ENCODE assay signal across 16 mouse cellular contexts in genomic region chr1:93159566-93160500, GRCm38 (mm10). TPM values are rescaled to one million over a fixed set of nuclear protein-coding genes. Genes with fewer than 3 reads are reported as not detected.
DNase-seq lines count a peak whose midpoint lies in the region; ATAC-seq lines count a peak whose summit lies in the region.
"Had no signal": no experiment of that assay in that cellular context is flagged by ENCODE, and none has a peak within 500 bp of the region (broad histone marks: within the 10 kb centered on the region; RNA-seq: fewer than 3 reads in every experiment).

No protein-coding gene starts in this region.

- peak overlapping the region; percentile 49 for H3K4me3 ChIP-seq in intestine, embryonic 16.5 days (ENCODE audit: low read length)
- H3K4me3 ChIP-seq in lung, embryonic 15.5 days = peak overlapping the region; percentile 29
- H3K4me3 ChIP-seq: midbrain, embryonic 12.5 days had no signal

- no peaks in the 10 kb centered on the region for H3K27me3 ChIP-seq in intestine, embryonic 16.5 days (replicated peaks; ENCODE audit: control insufficient read depth, insufficient read depth, low read length)
- no peaks in the 10 kb centered on the region for H3K27me3 ChIP-seq in lung, embryonic 15.5 days
- H3K27me3 ChIP-seq: midbrain, embryonic 12.5 days had no signal

- H3K27ac ChIP-seq in intestine, embryonic 16.5 days (ENCODE audit: low read length) = peak overlapping the region; percentile 81
- H3K27ac ChIP-seq in lung, embryonic 15.5 days = peak overlapping the region; percentile 90
- H3K27ac ChIP-seq: midbrain, embryonic 12.5 days had no signal

- peak; percentile 25 for DNase-seq in adrenal gland, adult 2 months
- DNase-seq in adrenal gland, adult 8-10 months = no peak
- peak; percentile 25 for DNase-seq in R1 (ENCODE audit: low read depth, low spot score)
- no peak for DNase-seq in spleen, postnatal 14 days (ENCODE audit: low spot score in 2 of 2)
- no peak for DNase-seq in frontal cortex, postnatal 36 days (ENCODE audit: low spot score in 2 of 2)
- DNase-seq in B cell, adult 2 months = no peak
- DNase-seq: gastrocnemius, postnatal 14 days; heart, postnatal 10 days; thymus, postnatal 14 days had no signal

- no peaks in the 10 kb centered on the region for H3K36me3 ChIP-seq in intestine, embryonic 16.5 days (ENCODE audit: control insufficient read depth, insufficient read depth, low read length)
- no peaks in the 10 kb centered on the region for H3K36me3 ChIP-seq in lung, embryonic 15.5 days
- H3K36me3 ChIP-seq: G1E; midbrain, embryonic 12.5 days had no signal

- H3K9ac ChIP-seq in intestine, embryonic 16.5 days (ENCODE audit: low read depth, low read length) = peak overlapping the region; percentile 60
- H3K9ac ChIP-seq in lung, embryonic 15.5 days = no peak overlapping the region
- H3K9ac ChIP-seq: midbrain, embryonic 12.5 days had no signal

- WGBS in intestine, embryonic 16.5 days = 72% methylated on average over 21 of the region's 21 CpGs
- 59% methylated on average over 21 of the region's 21 CpGs for WGBS in lung, embryonic 15.5 days

- peaks cover 20% of the 10 kb centered on the region for H3K4me1 ChIP-seq in intestine, embryonic 16.5 days (ENCODE audit: control insufficient read depth, insufficient read depth, low read length)
- peaks cover 36% of the 10 kb centered on the region for H3K4me1 ChIP-seq in lung, embryonic 15.5 days
- H3K4me1 ChIP-seq: midbrain, embryonic 12.5 days had no signal

- no peaks in the 10 kb centered on the region for H3K9me3 ChIP-seq in intestine, embryonic 16.5 days (ENCODE audit: control insufficient read depth, low read length)
- no peaks in the 10 kb centered on the region for H3K9me3 ChIP-seq in lung, embryonic 15.5 days
- H3K9me3 ChIP-seq: G1E; midbrain, embryonic 12.5 days had no signal

- peak; percentile 49 for ATAC-seq in intestine, embryonic 16.5 days
- peak; percentile 57 for ATAC-seq in lung, embryonic 15.5 days (ENCODE audit: borderline replicate concordance, extremely low read depth, low FRiP score, low TSS enrichment)

- H3K4me2 ChIP-seq in intestine, embryonic 16.5 days (ENCODE audit: low read depth, low read length) = peak overlapping the region; percentile 28
- peak overlapping the region; percentile 42 for H3K4me2 ChIP-seq in lung, embryonic 15.5 days
- H3K4me2 ChIP-seq: midbrain, embryonic 12.5 days had no signal

RNA-seq across cellular contexts. Expression of gene 2310007B03Rik, which starts 0.9 kb away (rescaled TPM):
- not detected for total RNA-seq in adrenal gland, adult 2 months (2021)
- not detected in 2 replicates for polyA plus RNA-seq in adrenal gland, adult 2 months (2012; rRNA removed)
- not detected for total RNA-seq in adrenal gland, adult 8-10 months (2022)
- polyA plus RNA-seq in intestine, embryonic 16.5 days (2015; fragmentation: Nextera tagmentation; extraction: Ambion mirVana) = 16.8 and 20.0 TPM in 2 replicates
- 14.1 and 16.7 TPM in 2 replicates for polyA plus RNA-seq in lung, embryonic 15.5 days (2015; fragmentation: Nextera tagmentation; extraction: Ambion mirVana)
- total RNA-seq: adrenal gland, adult 18-20 months; gastrocnemius, postnatal 14 days; heart, postnatal 10 days had no signal
- polyA plus RNA-seq: G1E had no signal

RNA-seq across cellular contexts. Expression of gene Crocc2, which starts 8.7 kb away (rescaled TPM):
- not detected for total RNA-seq in adrenal gland, adult 2 months (2021)
- polyA plus RNA-seq in adrenal gland, adult 2 months (2012; rRNA removed) = 0.02 TPM in 1 of 2 replicates, not detected in the other
- total RNA-seq in adrenal gland, adult 8-10 months (2022) = under 1 TPM in 2 of 4 experiments, not detected in 2; 0.03 TPM
- 0.05 and 0.07 TPM in 2 replicates for polyA plus RNA-seq in intestine, embryonic 16.5 days (2015; fragmentation: Nextera tagmentation; extraction: Ambion mirVana)
- 3.2 and 3.7 TPM in 2 replicates for polyA plus RNA-seq in lung, embryonic 15.5 days (2015; fragmentation: Nextera tagmentation; extraction: Ambion mirVana)
- total RNA-seq: gastrocnemius, postnatal 14 days; neutrophil, adult 5-6 weeks had no signal
- polyA plus RNA-seq: G1E had no signal

RNA-seq across cellular contexts. Expression of gene Agxt, which starts 24.8 kb away (rescaled TPM):
- under 1 TPM in 1 of 2 experiments, not detected in 1; 0.92 TPM for total RNA-seq in adrenal gland, adult 2 months (2021)
- polyA plus RNA-seq in adrenal gland, adult 2 months (2012; rRNA removed) = 0.44 TPM in 1 of 2 replicates, not detected in the other
- under 1 TPM in 1 of 4 experiments, not detected in 3; 0.26 TPM for total RNA-seq in adrenal gland, adult 8-10 months (2022)
- polyA plus RNA-seq in intestine, embryonic 16.5 days (2015; fragmentation: Nextera tagmentation; extraction: Ambion mirVana) = 0.73 and 1.1 TPM in 2 replicates
- polyA plus RNA-seq in lung, embryonic 15.5 days (2015; fragmentation: Nextera tagmentation; extraction: Ambion mirVana) = not detected in 2 replicates
- total RNA-seq: adrenal gland, adult 18-20 months; G1E; gastrocnemius, postnatal 14 days; heart, postnatal 10 days; neutrophil, adult 5-6 weeks had no signal
- polyA plus RNA-seq: G1E; limb, embryonic 14.5 days; midbrain, embryonic 12.5 days had no signal

RNA-seq across cellular contexts. Expression of gene Kif1a, which starts 58.1 kb away (rescaled TPM):
- total RNA-seq in adrenal gland, adult 2 months (2021) = 10 to 100 TPM; 33.6 to 43.0 TPM
- polyA plus RNA-seq in adrenal gland, adult 2 months (2012; rRNA removed) = 25.7 and 29.0 TPM in 2 replicates
- total RNA-seq in adrenal gland, adult 8-10 months (2022) = 10 to 100 TPM; 55.1 to 76.1 (median 69.1) TPM
- 14.0 and 16.0 TPM in 2 replicates for polyA plus RNA-seq in intestine, embryonic 16.5 days (2015; fragmentation: Nextera tagmentation; extraction: Ambion mirVana)
- 6.5 and 10.8 TPM in 2 replicates for polyA plus RNA-seq in lung, embryonic 15.5 days (2015; fragmentation: Nextera tagmentation; extraction: Ambion mirVana)
- total RNA-seq: neutrophil, adult 5-6 weeks had no signal

Comparison
In these comparisons a context has a peak if more than half of its experiments do, and no peak if none do; other contexts are left out.
1. DNase-seq: peak in adrenal gland, adult 2 months (single experiment) and R1 (single experiment); none in adrenal gland, adult 8-10 months (single experiment), spleen, postnatal 14 days (0 of 2), frontal cortex, postnatal 36 days (0 of 2) and B cell, adult 2 months (0 of 2).
2. RNA of gene 2310007B03Rik, which starts 0.9 kb away (polyA plus RNA-seq): 16.8 to 20.0 TPM in intestine, embryonic 16.5 days and 14.1 to 16.7 TPM in lung, embryonic 15.5 days; not detected in adrenal gland, adult 2 months; every median in the first group is over 10 times any median in the second.